Mouse (Mus musculus) heart, postnatal 14 days (tissue): ENCODE results near the gene Nmt2. TPM values are rescaled to one million over a fixed set of nuclear protein-coding genes. Genes with fewer than 3 reads are reported as not detected.

Source experiments
- total RNA-seq, 2 experiments: library from RNA; stranded (reverse); gene quantifications; 2 replicates each; pipeline ENCODE4 v1.2.3; 2021

Nmt2 gene
- total RNA-seq, 2 experiments from 2014 or later, result 11.2 to 12.5 TPM

Other genes with a start within 250 kb of the Nmt2 start
- gene Fam171a1, start 170.0 kb upstream of the Nmt2 start, total RNA-seq, result 10 to 100 TPM; 20.9 to 22.4 TPM
- gene Rpp38, start 48.4 kb downstream of the Nmt2 start, total RNA-seq, result 1 to 10 TPM; 4.1 to 4.7 TPM
- 1 to 10 TPM in 1 of 2 experiments, under 1 TPM in 1; 0.98 to 1.1 TPM for gene Acbd7, start 52.0 kb downstream of the Nmt2 start, total RNA-seq
- gene Olah, start 113.0 kb downstream of the Nmt2 start, total RNA-seq, result not detected
- gene Meig1, start 138.4 kb downstream of the Nmt2 start, total RNA-seq, result 1 to 10 TPM; 2.2 to 3.0 TPM
- gene Dclre1c, start 139.9 kb downstream of the Nmt2 start, total RNA-seq, result 1 to 10 TPM; 3.6 to 3.8 TPM
- gene Suv39h2, start 190.8 kb downstream of the Nmt2 start, total RNA-seq, result under 1 TPM; 0.74 to 0.76 TPM
- gene Gm45902, start 228.6 kb downstream of the Nmt2 start, total RNA-seq, result 1 to 10 TPM; 1.4 to 2.0 TPM
- 10 to 100 TPM; 25.5 to 27.1 TPM for gene Hspa14, start 228.6 kb downstream of the Nmt2 start, total RNA-seq
- 10 to 100 TPM; 13.9 to 14.0 TPM for gene Cdnf, start 228.8 kb downstream of the Nmt2 start, total RNA-seq